ENCODE assay signal across 17 mouse cellular contexts in genomic region chr2:65670153-65670817, GRCm38 (mm10). TPM values are rescaled to one million over a fixed set of nuclear protein-coding genes. Genes with fewer than 3 reads are reported as not detected.
DNase-seq lines count a peak whose midpoint lies in the region; ATAC-seq and TF ChIP-seq lines count a peak whose summit lies in the region.
"Had no signal": no experiment of that assay in that cellular context is flagged by ENCODE, and none has a peak within 500 bp of the region (broad histone marks: within the 10 kb centered on the region; RNA-seq: fewer than 3 reads in every experiment).

No protein-coding gene starts in this region.

- H3K9me3 ChIP-seq in forebrain, embryonic 14.5 days (replicated peaks; ENCODE audit: control insufficient read depth, low read length), result no peaks in the 10 kb centered on the region
- H3K9me3 ChIP-seq in forebrain, embryonic 11.5 days (ENCODE audit: control insufficient read depth, low read length), result no peaks in the 10 kb centered on the region
- H3K9me3 ChIP-seq: embryonic facial prominence, embryonic 13.5 days; limb, embryonic 12.5 days had no signal

- no peak for TF ChIP-seq CTCF in layer of hippocampus, adult 2 months (conservative IDR thresholded peaks at IDR 0.05)
- no peak for TF ChIP-seq CTCF in cortical plate, adult 2 months (IDR thresholded peaks at IDR 0.05; ENCODE audit: extremely low read depth, insufficient read depth, low read length)

- no peaks in the 10 kb centered on the region for H3K27me3 ChIP-seq in forebrain, embryonic 14.5 days (replicated peaks; ENCODE audit: control insufficient read depth, insufficient read depth, low read length)
- H3K27me3 ChIP-seq in forebrain, embryonic 11.5 days (ENCODE audit: control insufficient read depth, insufficient read depth, low read length), result no peaks in the 10 kb centered on the region
- H3K27me3 ChIP-seq: embryonic facial prominence, embryonic 13.5 days; limb, embryonic 12.5 days had no signal

- intact Hi-C loops in gastrocnemius, postnatal 36 days (cut with DNase I), result no loop called here

- DNase-seq in forebrain, embryonic 14.5 days (ENCODE audit: low spot score), result no peak
- no peak for DNase-seq in forebrain, embryonic 11.5 days (ENCODE audit: low spot score)
- no peak for DNase-seq in layer of hippocampus, adult 2 months (ENCODE audit: low spot score in 2 of 2)
- no peak for DNase-seq in layer of hippocampus, postnatal 10 days (ENCODE audit: low spot score in 2 of 2)
- DNase-seq in MN1 (ENCODE audit: low spot score), result peak; percentile 12
- DNase-seq in gastrocnemius, postnatal 4 days (ENCODE audit: low spot score in 2 of 2), result no peak
- DNase-seq in gastrocnemius, postnatal 36 days, result no peak
- DNase-seq: B cell, adult 2 months; kidney, postnatal 36 days; lung, adult 18-20 months had no signal

- no peaks in the 10 kb centered on the region for H3K36me3 ChIP-seq in forebrain, embryonic 14.5 days (ENCODE audit: control insufficient read depth, insufficient read depth, low read length)
- H3K36me3 ChIP-seq in forebrain, embryonic 11.5 days (ENCODE audit: control insufficient read depth, insufficient read depth, low read length), result no peaks in the 10 kb centered on the region
- H3K36me3 ChIP-seq: embryonic facial prominence, embryonic 13.5 days; limb, embryonic 12.5 days had no signal

- H3K4me3 ChIP-seq in forebrain, embryonic 14.5 days (ENCODE audit: low read depth, low read length), result no peak overlapping the region
- H3K4me3 ChIP-seq in forebrain, embryonic 11.5 days (ENCODE audit: low read depth, low read length), result no peak overlapping the region
- H3K4me3 ChIP-seq in layer of hippocampus, adult 2 months, result peak overlapping the region; percentile 61
- peak overlapping the region; percentile 71 for H3K4me3 ChIP-seq in cortical plate, adult 2 months (ENCODE audit: insufficient read depth, low read length)
- H3K4me3 ChIP-seq: embryonic facial prominence, embryonic 13.5 days; limb, embryonic 12.5 days had no signal

- H3K27ac ChIP-seq in forebrain, embryonic 14.5 days (ENCODE audit: low read depth, low read length), result no peak overlapping the region
- H3K27ac ChIP-seq in forebrain, embryonic 11.5 days (ENCODE audit: low read depth, low read length), result no peak overlapping the region
- H3K27ac ChIP-seq in layer of hippocampus, adult 2 months, result peak overlapping the region; percentile 87
- H3K27ac ChIP-seq in cortical plate, adult 2 months (ENCODE audit: insufficient read depth, low read length), result peak overlapping the region; percentile 24
- H3K27ac ChIP-seq: embryonic facial prominence, embryonic 13.5 days; limb, embryonic 12.5 days; stomach, postnatal 0 days had no signal

- H3K4me2 ChIP-seq in forebrain, embryonic 14.5 days (ENCODE audit: low read length), result peak overlapping the region; percentile 14; the same call in 1 of the 2 replicates
- no peak overlapping the region for H3K4me2 ChIP-seq in forebrain, embryonic 11.5 days (ENCODE audit: low read depth, low read length, severe bottlenecking)
- H3K4me2 ChIP-seq: embryonic facial prominence, embryonic 13.5 days; limb, embryonic 12.5 days had no signal

- ATAC-seq in forebrain, embryonic 14.5 days, result no peak
- ATAC-seq in forebrain, embryonic 11.5 days (replicated peaks; ENCODE audit: low FRiP score), result no peak
- ATAC-seq: activated CD4-positive, CD25-positive, alpha-beta regulatory T cell, adult 4 months had no signal

- WGBS in forebrain, embryonic 14.5 days, result 58% methylated on average over 12 of the region's 12 CpGs
- 64% methylated on average over 12 of the region's 12 CpGs for WGBS in forebrain, embryonic 11.5 days

- H3K4me1 ChIP-seq in forebrain, embryonic 14.5 days (ENCODE audit: control insufficient read depth, insufficient read depth, low read length), result peaks cover 4% of the 10 kb centered on the region; the same call in 1 of the 2 replicates
- H3K4me1 ChIP-seq in forebrain, embryonic 11.5 days (replicated peaks; ENCODE audit: control insufficient read depth, insufficient read depth, low read length), result peaks cover 2% of the 10 kb centered on the region; the same call in 1 of the 2 replicates
- no peaks in the 10 kb centered on the region for H3K4me1 ChIP-seq in cortical plate, adult 2 months (ENCODE audit: control insufficient read depth, insufficient read depth, low read length)
- H3K4me1 ChIP-seq: limb, embryonic 12.5 days had no signal

- peak overlapping the region; percentile 21; the same call in 1 of the 2 replicates for H3K9ac ChIP-seq in forebrain, embryonic 14.5 days (ENCODE audit: low read length)
- H3K9ac ChIP-seq in forebrain, embryonic 11.5 days (ENCODE audit: low read length), result no peak overlapping the region
- H3K9ac ChIP-seq: embryonic facial prominence, embryonic 13.5 days; limb, embryonic 12.5 days had no signal

- peak; percentile 41; the same call in 1 of the 2 replicates for TF ChIP-seq POLR2A in cortical plate, adult 2 months (IDR thresholded peaks at IDR 0.05; ENCODE audit: extremely low read depth, insufficient read depth, low read length)

RNA-seq across cellular contexts. Expression of gene Scn2a, which starts 49.7 kb away (rescaled TPM):
- polyA plus RNA-seq in forebrain, embryonic 14.5 days (2014; fragmentation: Nextera tagmentation; extraction: Ambion mirVana), result 20.6 and 28.6 TPM in 2 replicates
- polyA plus RNA-seq in forebrain, embryonic 11.5 days (2014; fragmentation: Nextera tagmentation; extraction: Ambion mirVana), result 6.4 and 6.7 TPM in 2 replicates
- total RNA-seq in layer of hippocampus, adult 2 months (2021), result 100 to 1,000 TPM; 244 to 256 TPM
- total RNA-seq in layer of hippocampus, postnatal 10 days (2021), result 100 to 1,000 TPM; 260 to 266 TPM
- 81.1 and 82.4 TPM in 2 replicates for polyA plus RNA-seq in cortical plate, adult 2 months (2012; rRNA removed)
- 1 to 10 TPM; 1.8 to 2.7 TPM for total RNA-seq in gastrocnemius, postnatal 4 days (2021)
- under 1 TPM; 0.35 to 0.54 TPM for total RNA-seq in gastrocnemius, postnatal 36 days (2021)
- total RNA-seq: megakaryocyte, adult 5-6 weeks; MEL had no signal

Comparison
In these comparisons a context has a peak if more than half of its experiments do, and no peak if none do; other contexts are left out.
1. H3K27ac ChIP-seq: peak in layer of hippocampus, adult 2 months (single experiment) and cortical plate, adult 2 months (single experiment); none in forebrain, embryonic 14.5 days (single experiment) and forebrain, embryonic 11.5 days (single experiment).
2. H3K4me3 ChIP-seq: peak in layer of hippocampus, adult 2 months (single experiment) and cortical plate, adult 2 months (single experiment); none in forebrain, embryonic 14.5 days (single experiment) and forebrain, embryonic 11.5 days (single experiment).
3. RNA of gene Scn2a, which starts 49.7 kb away (total RNA-seq): 260 to 266 TPM in layer of hippocampus, postnatal 10 days and 244 to 256 TPM in layer of hippocampus, adult 2 months; 1.8 to 2.7 TPM in gastrocnemius, postnatal 4 days and 0.35 to 0.54 TPM in gastrocnemius, postnatal 36 days; every median in the first group is over 10 times any median in the second.